Mouse (Mus musculus) CH12.LX (cell line): Measurements from ENCODE around the gene Krt84. TPM values are rescaled to one million over a fixed set of nuclear protein-coding genes. Genes with fewer than 3 reads are reported as not detected.

Source experiments
- DNase-seq: peaks from one replicate; pipeline ENCODE4 v3.0.0-alpha.2; 2013; ENCODE audit errors: extremely low read depth
- H3K27ac ChIP-seq: 2 replicates; pipeline ENCODE4 v1.5.1; 2012; ENCODE audit warnings: low read depth, mild to moderate bottlenecking, control low read depth, moderate library complexity; ENCODE audit not compliant: insufficient read depth
- H3K27me3 ChIP-seq: replicated peaks from 2 replicates; pipeline ENCODE3; 2012; ENCODE audit warnings: inconsistent platforms
- H3K36me3 ChIP-seq, 2 experiments: replicated peaks in 1 of 2; 2 replicates each; pipeline versions ENCODE3 to v1.6.1; 2012; ENCODE audit warnings: inconsistent platforms in 1 of 2, low read length in 1 of 2, mild to moderate bottlenecking in 1 of 2, mixed read lengths in 1 of 2, moderate library complexity in 1 of 2; ENCODE audit not compliant: control insufficient read depth in 1 of 2, insufficient read depth in 1 of 2
- H3K4me1 ChIP-seq, 2 experiments: 2 replicates each; pipeline ENCODE4 v1.6.1; 2012; ENCODE audit warnings: inconsistent platforms in 1 of 2, moderate library complexity in 1 of 2; ENCODE audit not compliant: insufficient read depth in 2 of 2, control insufficient read depth in 1 of 2
- H3K4me2 ChIP-seq: 2 replicates; pipeline ENCODE4 v1.6.1; 2012; ENCODE audit warnings: low read depth, mild to moderate bottlenecking, control low read depth; ENCODE audit not compliant: poor library complexity, insufficient read depth, severe bottlenecking
- H3K4me3 ChIP-seq, 3 experiments: fragments of 150-350 bp in 1 of 3; sonication (generic) in 1 of 3; replicated peaks in 1 of 3; 2 replicates each; pipeline versions ENCODE3 to v1.5.1; 2011 to 2012; ENCODE audit warnings: low read depth in 2 of 3, low read length in 2 of 3, mild to moderate bottlenecking in 2 of 3, moderate library complexity in 2 of 3, control low read depth in 1 of 3, improper control_type of control experiment in 1 of 3, inconsistent platforms in 1 of 3, mixed read lengths in 1 of 3; ENCODE audit not compliant: poor library complexity in 1 of 3
- H3K79me2 ChIP-seq: replicated peaks from 2 replicates; pipeline ENCODE4 v1.6.1; 2012; ENCODE audit warnings: mild to moderate bottlenecking, moderate library complexity; ENCODE audit not compliant: control insufficient read depth, poor library complexity, insufficient read depth, severe bottlenecking; ENCODE audit errors: extremely low read depth
- H3K9ac ChIP-seq: 2 replicates; pipeline ENCODE4 v1.6.1; 2012; ENCODE audit warnings: low read depth, mild to moderate bottlenecking, control low read depth, moderate library complexity; ENCODE audit not compliant: insufficient read depth
- H3K9me3 ChIP-seq: replicated peaks from 2 replicates; pipeline ENCODE3; 2012; ENCODE audit warnings: low read length, inconsistent platforms, mixed read lengths
- CTCF ChIP-seq, 2 experiments: IDR thresholded peaks in 1 of 2; conservative IDR thresholded peaks in 1 of 2; 2 replicates each; pipeline ENCODE4 v1.5.1; 2011 to 2012; ENCODE audit warnings: low read depth in 2 of 2, low read length in 2 of 2, improper control_type of control experiment in 1 of 2, inconsistent platforms in 1 of 2, mild to moderate bottlenecking in 1 of 2, moderate library complexity in 1 of 2
- E2F4 ChIP-seq: IDR thresholded peaks from 2 replicates; pipeline ENCODE4 v1.6.1; 2011; ENCODE audit warnings: low read depth, low read length, improper control_type of control experiment; ENCODE audit not compliant: insufficient replicate concordance
- EP300 ChIP-seq: IDR thresholded peaks from 2 replicates; pipeline ENCODE4 v1.6.1; 2011; ENCODE audit warnings: low read length, improper control_type of control experiment
- IRF4 ChIP-seq: IDR thresholded peaks from 2 replicates; pipeline ENCODE4 v1.6.1; 2014; ENCODE audit warnings: low read depth, mild to moderate bottlenecking, inconsistent platforms, low read length, improper control_type of control experiment
- JUN ChIP-seq: IDR thresholded peaks from 2 replicates; pipeline ENCODE4 v1.6.1; 2011; ENCODE audit warnings: low read depth, mild to moderate bottlenecking, low read length, improper control_type of control experiment, moderate library complexity; ENCODE audit not compliant: insufficient read depth
- JUND ChIP-seq: conservative IDR thresholded peaks from 2 replicates; pipeline ENCODE4 v1.6.1; 2011; ENCODE audit warnings: low read depth, low read length, improper control_type of control experiment
- MAFK ChIP-seq: IDR thresholded peaks from 2 replicates; pipeline ENCODE4 v1.6.1; 2011; ENCODE audit warnings: low read length, improper control_type of control experiment; ENCODE audit not compliant: insufficient replicate concordance
- MAX ChIP-seq: IDR thresholded peaks from 2 replicates; pipeline ENCODE4 v1.6.1; 2011; ENCODE audit warnings: low read length, improper control_type of control experiment
- NELFE ChIP-seq: IDR thresholded peaks from 2 replicates; pipeline ENCODE4 v1.6.1; 2011; ENCODE audit warnings: low read depth, low read length, improper control_type of control experiment
- PAX5 ChIP-seq: IDR thresholded peaks from 2 replicates; pipeline ENCODE4 v1.6.1; 2012; ENCODE audit warnings: low read length, inconsistent platforms, mixed read lengths
- RAD21 ChIP-seq: IDR thresholded peaks from 2 replicates; pipeline ENCODE4 v1.6.1; 2011; ENCODE audit warnings: low read depth, mild to moderate bottlenecking, low read length, improper control_type of control experiment, moderate library complexity
- RCOR1 ChIP-seq: conservative IDR thresholded peaks from 2 replicates; pipeline ENCODE4 v1.6.1; 2012; ENCODE audit warnings: low read depth, mild to moderate bottlenecking, inconsistent platforms, low read length, improper control_type of control experiment
- SIN3A ChIP-seq: IDR thresholded peaks from 2 replicates; pipeline ENCODE4 v1.6.1; 2012; ENCODE audit warnings: low read length, improper control_type of control experiment, inconsistent platforms
- SMC3 ChIP-seq: IDR thresholded peaks from 2 replicates; pipeline ENCODE4 v1.6.1; 2011; ENCODE audit warnings: low read depth, low read length, improper control_type of control experiment
- TBP ChIP-seq: conservative IDR thresholded peaks from 2 replicates; pipeline ENCODE4 v1.6.1; 2011; ENCODE audit warnings: low read depth, low read length, improper control_type of control experiment
- USF1 ChIP-seq: IDR thresholded peaks from 2 replicates; pipeline ENCODE4 v1.6.1; 2014; ENCODE audit warnings: low read depth, mild to moderate bottlenecking, inconsistent platforms, low read length, improper control_type of control experiment
- ZNF384 ChIP-seq: IDR thresholded peaks from 2 replicates; pipeline ENCODE4 v1.6.1; 2012; ENCODE audit warnings: low read depth, low read length, improper control_type of control experiment, inconsistent platforms
- dilution Hi-C: fragments of 300-500 bp; cut with MboI; formaldehyde crosslinking; loops from 2 replicates; pipeline ENCODE4 v1.14.3; 2020; ENCODE audit warnings: low sequenced_read_pairs; ENCODE audit not compliant: extremely low pct_unique_long_range_greater_than_20kb, extremely low pct_ligation_motif_present
- in situ Hi-C: fragments of 300-500 bp; cut with MboI; formaldehyde crosslinking; loops from 3 replicates; pipeline ENCODE4 v1.14.3; 2019; ENCODE audit warnings: low sequenced_read_pairs, low pct_ligation_motif_present, low pct_unique_long_range_greater_than_20kb, mixed read lengths
- polyA plus RNA-seq: library from polyadenylated mRNA; unstranded; fragments of >175 nt; gene quantifications from 2 replicates; pipeline ENCODE4 v1.2.1, GENCODE M21; 2012; ENCODE audit warnings: low read depth; ENCODE audit not compliant: insufficient read length
- total RNA-seq, 2 experiments: library from RNA; depleted of rRNA; stranded (reverse); fragments of 300-350 nt in 1 of 2; fragments of >200 nt in 1 of 2; gene quantifications; 2 replicates each; pipeline ENCODE4 v1.2.3; 2012 to 2014

Gene Krt84
- total and polyA plus RNA-seq, 3 experiments = not detected

- Histone ChIP-seq H3K9ac (no peak overlapping the region), H3K4me1 (peaks cover 3 to 13% of the 10 kb centered on the region in 2 experiments; a peak in 3 of 4 replicates), H3K79me2 (no peaks in the 10 kb centered on the region), H3K27me3 (peaks cover 95% of the 10 kb centered on the region), H3K4me3 (no peak overlapping the region), H3K36me3 (no peaks in the 10 kb centered on the region), H3K9me3 (no peaks in the 10 kb centered on the region), H3K27ac (no peak overlapping the region), H3K4me2 (no peak overlapping the region)
- no peak for TF ChIP-seq MAX
- TF ChIP-seq USF1 = no peak
- TF ChIP-seq PAX5 = no peak
- no peak for TF ChIP-seq ZNF384
- TF ChIP-seq E2F4 = no peak
- TF ChIP-seq RCOR1 = no peak
- TF ChIP-seq SIN3A = no peak
- TF ChIP-seq IRF4 = no peak
- no peak for TF ChIP-seq EP300
- TF ChIP-seq TBP = no peak
- TF ChIP-seq NELFE = no peak
- no peak for TF ChIP-seq SMC3
- dilution Hi-C loops = no loop called here
- in situ Hi-C loops = no loop called here
- DNase-seq = no peak
Measured at GRCm38 (mm10) chr15:101482056-101482455, 50.6 kb downstream of the Krt84 start.

- no peak for DNase-seq
- H3K9ac ChIP-seq = no peak overlapping the region
- H3K79me2 ChIP-seq = no peaks in the 10 kb centered on the region
- H3K9me3 ChIP-seq = no peaks in the 10 kb centered on the region
- H3K36me3 ChIP-seq = no peaks in the 10 kb centered on the region
- H3K27me3 ChIP-seq = peaks cover 91% of the 10 kb centered on the region
- H3K4me2 ChIP-seq = no peak overlapping the region; the same call in 1 of the 2 replicates
- in situ Hi-C loops = no loop called here
- no peak overlapping the region for H3K27ac ChIP-seq
- no peaks in the 10 kb centered on the region for H3K4me1 ChIP-seq
- dilution Hi-C loops = no loop called here
- no peak overlapping the region for H3K4me3 ChIP-seq
- TF ChIP-seq USF1 (peak; percentile 12; the same call in 1 of the 2 replicates), MAX (0 out of 2 replicates have a peak, but pooled peaks have one; percentile 24), JUND (no peak), NELFE (no peak)
Measured at GRCm38 (mm10) chr15:101479666-101480060, 53.0 kb downstream of the Krt84 start.

GRCm38 (mm10) chr15:101479007-101479665, 53.5 kb downstream of the Krt84 start:
- Histone ChIP-seq H3K27ac (no peak overlapping the region), H3K79me2 (no peaks in the 10 kb centered on the region), H3K4me2 (no peak overlapping the region; the same call in 1 of the 2 replicates), H3K9me3 (no peaks in the 10 kb centered on the region), H3K9ac (no peak overlapping the region), H3K4me1 (no peaks in the 10 kb centered on the region), H3K27me3 (peaks cover 87% of the 10 kb centered on the region), H3K36me3 (no peaks in the 10 kb centered on the region), H3K4me3 (no peak overlapping the region)
- TF ChIP-seq CTCF (conservative IDR thresholded peaks at IDR 0.05 in 1 of 2, IDR thresholded peaks at IDR 0.05 in 1 of 2; ENCODE audit: low read depth in 2 of 2, low read length in 2 of 2) (peak in 1 of 2 experiments; percentile 64; a peak in 2 of 4 replicates), RAD21 (peak; percentile 12), JUN (no peak), SMC3 (peak; percentile 37), MAFK (no peak)
- DNase-seq = no peak
- in situ Hi-C loops = no loop called here
- dilution Hi-C loops = no loop called here
